Mouse (Mus musculus) mouse trophoblast stem cell (cell line): Measurements from ENCODE around the gene Ttyh3.
"Not testable (repeated sequence)": the region's sequence is repeated elsewhere in the genome, so short reads cannot be mapped to it uniquely, and the experiment has no call there.

Experiments
- in situ Hi-C, 2 experiments: fragments of 300-500 bp; cut with MseI, MboI; formaldehyde crosslinking; loops; 2 replicates in 1 of 2; 3 replicates in 1 of 2; pipeline ENCODE4 v1.15.1; 2025

Ttyh3 gene

DNA sequence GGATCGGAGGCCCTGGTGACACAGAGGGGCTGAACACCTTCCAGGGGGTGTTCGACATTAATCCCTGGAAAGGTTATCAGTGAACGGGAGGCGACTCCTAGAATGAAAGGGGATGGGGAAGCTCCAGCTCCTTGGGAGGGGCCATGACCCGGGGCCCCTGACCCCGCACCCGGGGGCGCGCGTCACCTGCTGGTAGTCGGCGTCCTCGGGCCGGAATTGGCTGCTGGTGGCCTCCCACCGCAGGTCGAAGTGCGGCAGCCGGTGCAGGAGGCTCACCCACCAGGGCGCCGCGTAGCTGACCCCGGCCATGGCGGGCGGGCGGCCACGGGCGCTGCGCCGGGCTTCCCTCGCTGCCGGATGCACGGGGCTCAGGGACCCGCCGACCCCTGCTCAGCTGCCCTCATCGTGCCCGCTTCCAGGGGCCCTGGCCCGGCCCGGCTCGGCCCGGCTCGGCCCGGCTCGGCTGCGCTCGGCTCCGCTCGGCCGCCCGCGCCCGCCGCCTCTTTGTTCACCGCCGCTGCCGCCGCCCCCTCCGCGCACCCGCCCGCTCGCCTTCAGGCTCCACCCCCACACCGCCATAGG, at the start of gene Ttyh3:
Ttyh3 (minus strand) TSS at position 513 of the 582 bp plus-strand sequence.
- in situ Hi-C loops = no loop called here

DNA sequence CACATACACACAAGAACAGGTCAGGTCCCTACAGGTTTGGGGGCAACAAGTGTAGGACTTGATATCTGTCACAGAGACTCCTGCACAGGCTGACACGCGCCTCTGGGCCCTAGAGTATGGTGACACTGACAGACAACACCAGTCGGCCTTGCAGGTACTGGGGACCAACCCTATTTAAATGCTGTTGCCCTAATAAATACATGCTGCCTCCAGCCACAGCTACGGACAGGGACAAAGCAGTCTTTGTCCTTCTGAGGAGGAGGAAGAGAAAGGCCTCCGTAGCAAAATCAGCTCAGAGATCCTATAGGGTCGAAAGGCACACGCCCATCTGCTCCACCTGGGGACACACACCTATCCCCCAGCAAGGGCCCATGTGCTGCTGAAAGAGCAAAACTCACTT, 47.2 kb upstream of the Ttyh3 start:
- in situ Hi-C loops = no loop called here

DNA sequence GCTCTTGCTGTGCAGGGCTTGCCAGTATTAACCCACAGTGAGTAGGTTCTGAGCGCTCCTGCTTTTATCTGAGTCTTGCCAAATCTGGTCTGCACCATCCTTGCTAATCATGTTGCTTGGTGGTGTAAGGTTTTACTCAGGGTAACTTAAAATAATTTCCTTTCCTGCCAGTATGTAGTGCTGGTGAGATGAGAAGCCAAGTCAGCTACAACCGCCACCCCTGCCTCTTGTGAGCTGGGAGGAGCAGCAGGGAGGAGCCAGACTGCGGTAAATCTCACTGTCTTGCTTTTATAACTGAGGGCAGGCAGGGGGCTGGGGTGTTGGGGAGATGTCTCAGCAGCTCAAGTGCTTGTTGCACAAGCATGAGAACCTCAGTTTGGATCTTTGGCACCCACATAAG, 39.6 kb upstream of the Ttyh3 start:
- in situ Hi-C loops = no loop called here

DNA sequence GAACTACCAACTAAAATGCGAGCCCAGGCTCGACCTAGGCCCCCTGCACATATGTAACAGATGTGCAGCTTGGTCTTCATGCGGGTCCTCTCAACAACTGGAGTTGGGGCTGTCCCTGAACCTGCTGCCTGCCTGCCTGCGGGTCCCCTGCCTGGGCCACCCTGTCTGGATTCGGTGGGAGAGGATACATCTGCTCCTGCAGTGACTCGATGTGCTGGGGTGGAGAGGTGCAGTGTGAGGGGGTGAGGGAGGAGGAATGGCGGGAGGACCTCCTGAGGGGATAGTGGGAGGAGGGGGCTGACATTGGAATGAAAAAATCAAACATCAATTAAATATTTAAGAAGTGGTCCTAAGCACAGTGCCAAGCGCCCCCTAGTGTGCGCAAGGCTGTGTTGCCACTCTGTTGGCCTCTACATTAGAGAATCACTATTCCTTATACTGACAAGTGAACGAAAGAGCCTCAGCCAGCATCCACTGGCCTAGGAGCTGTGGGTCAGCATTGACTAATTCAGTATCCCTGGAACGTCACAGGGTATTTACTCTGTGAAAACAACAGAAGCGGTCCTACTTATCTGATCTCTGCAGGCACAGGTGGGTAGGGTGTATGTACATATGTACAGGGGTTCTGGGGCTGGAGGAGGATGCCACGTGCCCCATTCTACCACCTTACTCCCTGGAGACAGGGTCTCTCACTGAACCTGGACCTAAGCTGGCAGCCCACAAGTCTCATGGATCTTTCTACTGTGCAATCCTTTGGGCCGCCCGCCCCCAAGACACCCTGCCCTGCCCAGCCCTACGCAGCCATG, 35.7 kb upstream of the Ttyh3 start:
- in situ Hi-C loops = no loop called here

DNA sequence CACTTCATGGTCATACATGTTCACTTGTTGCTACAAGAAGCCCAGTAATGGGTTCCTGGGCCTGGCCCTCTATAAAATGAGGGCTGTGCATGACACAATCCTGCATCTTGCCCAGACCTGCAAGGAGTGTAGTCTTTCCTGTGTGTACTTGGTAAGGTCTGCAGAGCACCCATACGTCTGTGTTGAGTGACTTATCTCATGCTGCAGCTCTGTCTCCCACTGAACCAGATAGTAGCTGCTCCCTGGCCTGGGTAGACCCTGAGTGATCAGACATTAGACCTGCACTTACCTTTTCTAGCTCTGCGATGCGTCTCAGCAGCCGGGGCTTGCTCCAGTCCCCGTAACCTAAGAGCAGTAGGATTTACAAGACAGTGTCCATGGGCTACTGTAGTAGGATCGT, 33.3 kb upstream of the Ttyh3 start:
- in situ Hi-C loops = no loop called here

DNA sequence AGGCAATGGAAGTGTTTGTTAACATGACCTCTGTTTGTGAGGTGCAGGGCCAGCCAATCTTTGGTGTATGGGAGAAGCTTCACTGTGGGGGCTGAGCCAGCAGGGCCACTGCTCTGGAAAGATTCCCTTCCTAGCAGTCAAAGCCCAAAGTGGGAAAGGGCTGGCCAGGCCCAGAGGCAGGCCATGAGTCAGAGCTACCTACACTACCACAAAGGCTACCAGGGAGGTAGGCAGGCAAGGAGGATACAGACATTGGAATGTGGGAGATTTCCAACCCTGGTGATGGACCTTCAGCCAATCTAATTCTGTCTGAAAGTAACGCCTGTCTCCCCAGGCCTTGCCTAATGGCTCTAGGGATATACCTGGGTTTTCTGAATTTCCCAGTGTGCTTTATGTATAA, 32.1 kb upstream of the Ttyh3 start:
- in situ Hi-C loops = no loop called here

DNA sequence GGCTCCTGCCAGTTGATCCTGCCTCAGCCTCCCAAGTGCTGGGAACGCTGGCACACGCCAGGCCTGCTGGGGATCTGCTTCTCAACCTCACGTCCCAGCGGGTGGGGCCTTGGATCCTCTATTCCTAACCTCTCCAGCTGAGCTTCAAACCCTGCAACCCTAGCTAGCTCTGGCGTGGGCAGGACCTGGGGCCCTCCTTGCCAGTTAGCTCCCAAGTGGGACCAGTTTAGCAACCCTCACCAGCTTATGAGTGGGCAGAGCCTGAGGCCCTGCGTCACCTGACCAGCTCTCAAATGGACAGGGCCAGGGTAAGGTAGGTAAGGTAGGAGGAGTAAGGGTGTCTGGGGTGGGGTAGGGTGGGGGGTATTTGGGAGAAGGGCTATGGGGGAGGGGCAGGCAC, 31.2 kb upstream of the Ttyh3 start:
- in situ Hi-C loops = no loop called here

DNA sequence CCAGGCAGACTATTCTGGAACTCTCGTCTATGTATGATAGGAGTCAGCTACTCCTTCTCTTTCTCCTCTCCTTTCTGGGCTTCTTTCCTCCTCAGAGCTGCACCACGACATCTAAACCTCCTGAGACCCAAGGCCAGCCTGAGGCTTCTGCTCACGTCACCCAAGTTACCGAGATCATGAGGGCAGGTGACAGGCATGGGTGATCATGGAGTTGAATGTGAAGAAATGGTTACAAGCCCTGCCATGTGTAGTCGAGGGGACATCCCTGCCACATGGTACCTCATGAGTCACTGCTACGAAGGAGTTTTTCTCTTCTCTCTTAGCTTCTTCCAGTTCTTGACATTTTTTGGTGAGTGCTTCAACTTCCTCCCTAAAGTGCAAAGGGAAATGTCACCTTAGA, 28.3 kb upstream of the Ttyh3 start:
- in situ Hi-C loops = loop anchor here in 1 of 2 experiments (5.0 kb wide), 1 partner anchor 35 kb away; no protein-coding TSS in a partner anchor

DNA sequence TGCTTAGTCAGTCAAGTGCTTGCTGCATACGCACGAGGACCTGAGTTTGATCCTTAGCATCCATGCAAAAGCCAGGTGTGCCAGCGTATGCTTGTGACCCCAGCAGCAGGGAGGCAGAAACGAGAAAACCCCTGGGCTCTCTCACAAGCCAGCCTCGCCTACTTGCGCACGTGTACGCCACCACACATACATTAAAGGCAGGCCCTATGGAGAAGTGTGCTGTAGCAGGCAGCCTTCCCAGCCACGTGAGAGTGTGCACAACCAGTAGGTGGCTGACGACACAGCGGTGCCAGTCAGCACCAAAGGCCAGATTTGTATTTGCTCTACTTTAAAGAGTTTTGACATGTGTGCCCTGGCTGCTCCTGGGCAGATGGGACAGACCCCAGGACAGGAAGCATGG, 26.8 kb upstream of the Ttyh3 start:
- in situ Hi-C loops = loop anchor here in 1 of 2 experiments (5.0 kb wide), 1 partner anchor 33 kb away; no protein-coding TSS in a partner anchor

DNA sequence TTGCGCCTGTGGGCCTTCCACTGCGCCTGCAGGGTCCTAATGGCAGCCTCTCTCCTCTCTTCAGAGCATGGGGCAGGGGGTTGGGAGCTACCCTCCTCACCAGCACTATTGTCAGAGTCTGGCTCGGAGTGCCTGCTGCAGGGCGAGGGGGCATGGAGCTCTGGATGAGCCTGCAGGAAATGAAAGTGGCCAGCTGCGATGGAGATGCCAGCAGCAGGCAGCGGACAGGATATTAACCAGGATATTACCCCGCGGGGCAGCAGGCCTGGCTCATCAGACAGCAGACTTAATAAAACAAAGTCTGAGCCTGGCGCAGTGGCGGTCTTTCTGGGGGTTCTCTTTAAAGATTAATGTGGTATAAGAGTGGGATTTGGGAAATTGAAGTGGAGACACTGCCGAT, 26.2 kb upstream of the Ttyh3 start:
- in situ Hi-C loops = loop anchor here in 1 of 2 experiments (5.0 kb wide), 1 partner anchor 33 kb away; no protein-coding TSS in a partner anchor

DNA sequence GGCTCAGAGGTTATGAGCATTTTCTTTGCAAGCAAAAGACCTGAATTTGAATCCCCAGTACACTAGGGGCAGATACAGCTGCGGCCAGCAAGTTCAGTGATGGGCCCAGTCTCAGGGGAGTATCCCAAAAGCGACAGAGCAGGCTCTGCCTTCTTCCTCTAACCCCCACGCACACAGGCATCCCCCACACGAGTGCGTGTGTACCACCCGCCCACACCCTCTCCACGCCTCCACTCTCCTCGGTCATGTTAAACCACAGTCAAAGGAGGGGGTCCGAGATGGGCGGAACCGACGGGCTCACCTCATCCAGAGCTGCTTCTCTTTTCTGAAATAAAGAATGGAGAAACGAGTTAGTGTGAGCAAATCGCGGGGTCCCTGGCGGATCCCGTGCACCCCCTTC, 25.2 kb upstream of the Ttyh3 start:
- in situ Hi-C loops = no loop called here

DNA sequence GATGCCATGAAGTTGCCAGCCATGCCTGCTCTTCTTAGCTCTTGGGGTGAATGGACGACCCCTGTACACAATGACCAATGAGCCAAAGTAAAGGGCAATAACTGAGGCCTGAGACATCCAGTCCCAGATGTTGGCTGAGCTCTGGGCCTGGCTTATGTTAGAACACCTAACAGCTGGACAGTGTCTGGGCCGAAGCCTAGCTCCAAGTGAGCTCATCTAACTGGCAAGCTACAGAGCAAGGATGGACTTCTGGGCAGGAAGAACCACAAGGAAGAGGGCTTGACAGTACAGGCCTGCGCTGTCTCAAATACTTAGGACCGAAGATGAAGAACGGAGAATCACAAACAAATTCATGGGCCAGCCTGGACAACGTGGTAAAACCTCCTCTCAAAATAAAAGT, 23.8 kb upstream of the Ttyh3 start:
- in situ Hi-C loops = not testable (repeated sequence)

DNA sequence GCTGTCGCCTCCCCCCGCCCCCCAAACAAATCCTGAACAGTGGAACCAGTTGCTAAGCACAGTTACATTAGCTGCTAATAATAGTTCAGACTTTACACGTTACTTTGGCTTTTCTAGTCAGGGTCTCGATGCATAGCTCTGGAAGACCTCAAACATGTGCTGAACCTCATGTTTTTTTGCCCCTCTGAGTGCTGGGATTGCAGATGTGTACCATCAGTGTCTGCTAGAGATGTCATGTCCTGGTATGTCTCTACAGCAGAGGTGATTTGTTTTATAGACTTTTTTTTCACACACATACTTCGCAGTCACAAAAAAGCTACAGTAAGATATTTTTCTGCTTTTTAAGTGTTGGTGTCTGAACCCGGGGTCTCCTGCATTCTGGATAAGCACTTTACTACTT, 23.3 kb upstream of the Ttyh3 start:
- in situ Hi-C loops = no loop called here

DNA sequence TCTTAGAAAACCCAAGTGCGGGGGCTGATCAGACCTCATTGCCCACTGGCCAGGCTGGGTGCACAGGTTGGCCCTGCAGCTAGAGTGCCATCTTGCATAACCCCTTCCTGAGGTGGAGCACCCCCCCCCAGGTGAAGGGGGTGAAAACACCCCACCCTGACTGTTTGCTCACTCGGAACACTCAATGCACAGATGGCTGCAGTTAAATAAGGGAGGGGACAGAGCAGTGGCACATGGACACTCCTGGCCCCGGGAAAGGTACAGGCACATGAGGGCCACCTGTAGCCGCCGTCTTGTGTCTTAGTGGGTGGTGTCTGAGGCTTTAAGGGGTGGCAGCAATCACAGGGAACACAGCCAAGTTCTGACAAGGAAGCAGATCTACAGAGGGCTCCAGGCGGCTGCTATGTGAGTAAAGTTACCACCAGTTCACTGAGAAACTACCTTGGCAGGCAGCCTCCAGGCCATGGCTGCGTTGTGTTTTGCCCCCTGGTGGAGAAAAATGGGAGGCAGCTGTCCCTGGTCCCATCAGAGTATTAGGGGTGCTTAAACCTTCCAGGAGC, 14.9 kb upstream of the Ttyh3 start:
- in situ Hi-C loops = no loop called here

DNA sequence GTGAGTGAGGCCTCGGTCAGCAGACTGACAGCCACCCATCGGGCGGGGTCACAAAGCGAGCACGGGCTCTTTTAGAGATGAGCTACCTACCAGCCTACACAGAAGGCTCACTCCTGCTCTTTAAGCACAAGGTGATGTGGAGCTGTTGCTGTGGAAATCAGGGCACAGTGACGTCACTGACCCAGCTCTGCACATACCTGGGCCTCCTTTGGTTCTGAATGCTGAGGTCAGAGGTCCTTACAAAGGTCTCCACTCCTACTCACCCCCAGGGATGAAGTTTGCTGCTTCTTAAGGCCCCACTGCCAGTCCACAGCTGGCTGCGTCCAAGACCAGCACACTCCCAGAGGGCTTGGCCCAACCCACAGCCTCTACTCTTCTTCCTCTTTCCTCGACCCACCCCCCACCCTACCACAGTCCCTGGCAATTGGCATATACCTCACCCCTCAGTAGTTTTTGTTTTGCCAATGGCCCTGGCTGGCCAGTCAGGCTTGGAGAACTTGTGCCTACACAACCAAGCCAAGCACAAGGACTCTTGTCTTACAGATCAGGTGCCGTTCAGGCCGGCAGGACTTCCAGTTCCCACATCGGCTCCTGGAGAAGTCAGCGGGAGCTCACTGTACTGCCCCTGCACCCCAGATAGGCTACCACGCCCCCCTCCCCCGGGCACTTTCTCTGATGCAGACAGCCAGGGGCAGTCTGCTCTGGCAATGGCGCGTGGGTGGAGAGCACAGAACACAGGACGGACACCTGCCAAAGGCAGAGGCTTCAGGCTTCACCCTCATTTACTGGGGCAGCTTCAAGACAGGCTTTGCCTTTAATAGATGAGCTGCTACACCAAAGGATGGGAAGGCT, 14.1 kb upstream of the Ttyh3 start:
- in situ Hi-C loops = no loop called here

DNA sequence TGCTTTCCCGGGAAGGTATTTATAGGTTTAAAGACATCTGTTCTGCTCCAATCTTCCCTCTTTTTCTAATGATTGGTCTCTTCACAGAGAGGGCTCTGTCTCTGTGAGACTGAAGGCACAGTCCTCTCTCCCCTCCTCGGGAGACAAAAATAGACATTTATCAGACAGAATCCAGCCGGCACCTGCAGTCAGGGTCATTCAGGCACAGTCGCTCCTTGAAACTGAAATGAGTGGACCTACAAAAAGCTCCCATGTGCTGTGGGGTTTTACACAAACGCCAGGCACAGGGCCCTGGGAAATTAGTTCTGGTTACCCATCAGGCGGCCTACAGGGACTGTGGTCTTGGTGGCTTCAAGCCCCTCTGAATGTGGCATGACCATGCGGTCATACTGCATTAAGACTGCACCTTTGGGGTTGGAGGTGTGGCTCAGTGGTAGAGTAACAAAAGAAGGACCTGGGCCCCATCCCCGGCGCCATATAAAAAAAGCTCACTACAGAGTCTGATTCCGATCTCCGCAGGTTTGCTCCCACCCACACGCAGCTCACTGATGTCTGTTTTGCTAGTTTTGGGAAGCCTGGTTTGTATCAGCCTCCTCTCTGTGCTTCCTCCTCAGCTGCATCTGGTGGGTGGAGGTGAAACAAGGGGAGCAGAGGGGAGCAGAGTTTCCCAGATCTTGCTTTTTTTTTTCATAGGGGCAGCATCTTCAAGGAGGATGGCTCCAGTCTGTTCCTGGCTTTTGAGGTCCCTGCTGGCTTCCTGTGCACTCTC, 13.2 kb upstream of the Ttyh3 start:
- in situ Hi-C loops = no loop called here

DNA sequence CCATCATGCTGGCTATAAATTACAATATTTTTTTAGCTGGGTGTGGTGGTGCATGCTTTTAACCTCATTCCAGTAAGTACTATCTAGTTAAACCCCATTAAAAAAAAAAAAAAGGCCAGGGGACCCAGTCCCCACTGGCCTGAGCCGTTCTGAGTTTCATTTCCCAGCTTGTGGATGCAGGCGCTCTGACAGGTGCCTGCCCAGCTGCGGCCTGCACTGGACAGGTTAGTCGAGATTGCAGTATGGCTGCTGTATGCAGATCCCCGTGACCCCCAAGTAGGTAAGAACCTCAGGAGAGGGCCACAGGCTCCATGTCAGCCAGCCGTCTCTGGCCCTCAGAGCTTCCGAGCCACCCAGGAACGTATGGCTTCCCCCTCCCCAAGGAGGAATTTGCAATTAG, 12.6 kb upstream of the Ttyh3 start:
- in situ Hi-C loops = no loop called here

DNA sequence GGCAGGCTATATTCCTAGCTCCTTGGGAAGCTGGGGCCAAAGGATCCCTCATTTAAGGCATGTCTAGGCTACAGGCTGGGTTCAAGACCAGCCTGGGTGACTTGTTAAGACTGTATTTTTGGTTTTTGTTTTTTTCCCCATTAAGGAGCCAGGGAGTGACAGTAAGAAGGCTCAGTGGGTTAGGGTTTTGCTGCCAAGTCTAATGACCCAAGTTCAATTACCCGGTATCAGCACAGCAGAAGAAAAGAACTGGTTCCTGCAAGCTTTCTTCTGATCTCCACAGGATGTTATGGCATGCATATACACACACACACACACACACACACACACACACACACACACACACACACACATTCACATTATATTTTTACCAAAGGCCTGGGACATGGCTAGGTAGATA, 11.6 kb upstream of the Ttyh3 start:
- in situ Hi-C loops = no loop called here

DNA sequence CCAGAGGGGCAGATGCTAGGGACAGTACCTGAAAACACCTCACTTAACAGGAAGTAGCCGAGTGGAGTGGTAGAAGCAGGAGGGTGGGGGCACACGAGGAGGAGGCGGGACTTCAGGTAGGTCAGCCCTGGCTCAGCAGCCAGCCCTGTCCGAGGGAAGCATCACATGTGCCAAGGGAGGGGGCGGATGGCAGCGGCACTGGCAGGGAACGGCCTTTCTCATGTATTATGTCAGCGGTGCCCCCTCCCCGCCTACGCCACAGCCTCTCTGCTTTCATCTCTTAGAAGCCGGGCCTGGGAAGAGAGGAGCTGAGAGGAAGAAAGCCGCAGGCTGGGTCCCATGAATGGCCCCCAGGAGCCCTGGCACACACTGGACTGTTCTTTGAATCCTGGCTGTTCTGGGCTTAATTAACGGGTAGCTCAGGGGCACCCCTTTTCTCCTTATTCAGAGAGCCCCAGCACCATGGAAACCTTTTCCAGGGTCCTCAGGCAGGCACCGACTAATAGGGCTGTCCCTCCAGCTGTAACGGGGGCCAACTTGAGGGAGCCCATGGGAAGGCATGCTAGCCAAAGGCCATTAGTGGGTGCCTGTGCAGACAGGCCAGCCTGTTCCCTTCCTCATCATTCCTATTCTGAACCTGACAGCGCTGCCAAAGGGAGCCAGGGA, 10.9 kb upstream of the Ttyh3 start:
- in situ Hi-C loops = no loop called here

DNA sequence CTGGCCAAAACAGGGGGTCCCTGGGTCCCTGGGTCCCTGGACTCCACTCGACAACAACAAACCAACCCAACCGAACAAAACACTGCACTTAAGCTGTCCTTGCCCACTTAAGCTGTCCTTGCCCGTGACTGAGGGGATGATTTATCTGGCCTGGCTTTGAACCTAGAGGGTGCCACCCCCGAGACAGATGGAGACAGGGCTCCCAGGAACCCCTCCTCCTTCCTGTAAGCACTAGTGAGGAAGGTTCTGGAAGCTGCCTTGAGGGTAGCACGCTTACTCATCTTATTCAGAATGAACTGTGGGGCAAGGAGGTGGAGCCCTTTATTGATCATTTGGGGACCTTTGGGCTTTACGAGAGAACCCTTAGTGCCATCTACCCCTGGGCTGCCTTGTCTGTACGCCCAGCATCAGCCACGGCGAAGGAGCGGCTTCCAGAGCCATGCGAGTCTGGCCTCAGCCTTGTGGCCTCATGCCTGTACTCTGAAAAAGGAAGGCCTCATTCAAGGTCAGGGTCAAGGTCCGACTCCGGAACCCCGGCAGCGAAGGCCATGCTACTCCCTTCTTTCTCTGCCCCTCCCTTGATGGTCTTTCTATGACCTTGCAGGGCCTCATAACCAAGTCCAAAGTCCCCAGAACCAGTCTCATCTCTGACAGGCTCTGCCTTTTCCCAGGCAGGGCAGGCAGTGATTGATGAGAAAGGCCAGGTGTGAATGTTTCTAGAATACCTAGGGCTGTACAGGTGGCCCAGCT, 5.4 kb upstream of the Ttyh3 start:
- in situ Hi-C loops = no loop called here
